Mouse (Mus musculus) right cerebral cortex, postnatal 14 days (tissue): ENCODE data around the gene Tagln2.

Experiments
- DNase-seq: peaks from one replicate; pipeline ENCODE4 v3.0.0; 2022

The Tagln2 gene

GRCm38 (mm10) chr1:172481540-172482280 is 18.1 kb upstream of the Tagln2 start, which contains the start of gene Igsf9:
Gene Igsf9, plus strand, starts transcription at chr1:172481788.
- DNase-seq = peak; percentile 96

- DNase-seq = no peak
These were observed 17.1 kb upstream of the Tagln2 start for GRCm38 (mm10) chr1:172482518-172483360.

GRCm38 (mm10) chr1:172483361-172483660 is 16.5 kb upstream of the Tagln2 start:
- no peak for DNase-seq

- no peak for DNase-seq
These were observed 15.6 kb upstream of the Tagln2 start for GRCm38 (mm10) chr1:172484236-172484635.

- no peak for DNase-seq
These were observed 15.2 kb upstream of the Tagln2 start for GRCm38 (mm10) chr1:172484671-172485070.

- no peak for DNase-seq
These were observed 14.0 kb upstream of the Tagln2 start for GRCm38 (mm10) chr1:172485821-172486220.

- DNase-seq = no peak
These were observed 13.6 kb upstream of the Tagln2 start for GRCm38 (mm10) chr1:172486236-172486635.

- DNase-seq = no peak
These were observed 13.2 kb upstream of the Tagln2 start for GRCm38 (mm10) chr1:172486651-172487050.

GRCm38 (mm10) chr1:172487859-172488258 is 12.0 kb upstream of the Tagln2 start:
- DNase-seq = no peak

GRCm38 (mm10) chr1:172488831-172489230 is 11.0 kb upstream of the Tagln2 start:
- no peak for DNase-seq

GRCm38 (mm10) chr1:172489585-172490250 is 10.1 kb upstream of the Tagln2 start:
- DNase-seq = no peak

- peak; percentile 88 for DNase-seq
These were observed 9.6 kb upstream of the Tagln2 start for GRCm38 (mm10) chr1:172490261-172490661.

- no peak for DNase-seq
These were observed 7.8 kb upstream of the Tagln2 start for GRCm38 (mm10) chr1:172492047-172492446.

GRCm38 (mm10) chr1:172493516-172493915 is 6.3 kb upstream of the Tagln2 start:
- no peak for DNase-seq

GRCm38 (mm10) chr1:172496030-172496429 is 3.8 kb upstream of the Tagln2 start:
- no peak for DNase-seq

- no peak for DNase-seq
These were observed 2.4 kb upstream of the Tagln2 start for GRCm38 (mm10) chr1:172497428-172497827.

- DNase-seq = no peak
These were observed 864 bp downstream of the Tagln2 start for GRCm38 (mm10) chr1:172500451-172501370.

GRCm38 (mm10) chr1:172501371-172502144 is 1.7 kb downstream of the Tagln2 start:
- DNase-seq = no peak

- no peak for DNase-seq
These were observed 2.6 kb downstream of the Tagln2 start for GRCm38 (mm10) chr1:172502145-172503110.
